Mouse (Mus musculus): ENCODE measurements around the gene Syn3. TPM values are rescaled to one million over a fixed set of nuclear protein-coding genes. Genes with fewer than 3 reads are reported as not detected.
A peak's percentile ranks its signal among the peaks of the same experiment; 100 is the strongest.

The Syn3 gene
- total RNA-seq, 2 experiments from 2014 or later, result 2.9 to 3.8 TPM

GRCm38 (mm10) chr10:86368811-86369210, 129.9 kb downstream of the Syn3 start:
- peak; percentile 36 for DNase-seq

GRCm38 (mm10) chr10:86367346-86367745, 131.3 kb downstream of the Syn3 start:
- no peak for DNase-seq

GRCm38 (mm10) chr10:86365632-86366092, 133.0 kb downstream of the Syn3 start:
- DNase-seq, result peak; percentile 41

- no peak for DNase-seq
Observed at GRCm38 (mm10) chr10:86363669-86364309, 134.9 kb downstream of the Syn3 start.

GRCm38 (mm10) chr10:86359699-86360098, 139.0 kb downstream of the Syn3 start:
- DNase-seq, result peak; percentile 28

GRCm38 (mm10) chr10:86359208-86359607, 139.5 kb downstream of the Syn3 start:
- no peak for DNase-seq

- peak; percentile 31 for DNase-seq
Observed at GRCm38 (mm10) chr10:86358307-86358975, 140.3 kb downstream of the Syn3 start.

- peak; percentile 47 for DNase-seq
Observed at GRCm38 (mm10) chr10:86356819-86357563, 141.7 kb downstream of the Syn3 start.

- no peak for DNase-seq
Observed at GRCm38 (mm10) chr10:86352521-86352920, 146.2 kb downstream of the Syn3 start.

- DNase-seq, result no peak
Observed at GRCm38 (mm10) chr10:86351287-86351686, 147.4 kb downstream of the Syn3 start.

GRCm38 (mm10) chr10:86346235-86346840, 152.4 kb downstream of the Syn3 start:
- DNase-seq, result peak; percentile 43

- DNase-seq, result no peak
Observed at GRCm38 (mm10) chr10:86345645-86346044, 153.1 kb downstream of the Syn3 start.

GRCm38 (mm10) chr10:86344654-86345053, 154.0 kb downstream of the Syn3 start:
- peak; percentile 43 for DNase-seq

- no peak for DNase-seq
Observed at GRCm38 (mm10) chr10:86343931-86344330, 154.8 kb downstream of the Syn3 start.

- no peak for DNase-seq
Observed at GRCm38 (mm10) chr10:86343362-86343761, 155.3 kb downstream of the Syn3 start.

GRCm38 (mm10) chr10:86342713-86343112, 156.0 kb downstream of the Syn3 start:
- no peak for DNase-seq

- no peak for DNase-seq
Observed at GRCm38 (mm10) chr10:86342151-86342550, 156.5 kb downstream of the Syn3 start.

GRCm38 (mm10) chr10:86341589-86341988, 157.1 kb downstream of the Syn3 start:
- DNase-seq, result peak; percentile 79

GRCm38 (mm10) chr10:86340991-86341527, 157.6 kb downstream of the Syn3 start:
- no peak for DNase-seq

- DNase-seq, result no peak
Observed at GRCm38 (mm10) chr10:86340421-86340820, 158.3 kb downstream of the Syn3 start.

- DNase-seq, result peak; percentile 93
Observed at GRCm38 (mm10) chr10:86339649-86340379, 158.9 kb downstream of the Syn3 start.

- no peak for DNase-seq
Observed at GRCm38 (mm10) chr10:86339121-86339520, 159.6 kb downstream of the Syn3 start.

All from adrenal gland, postnatal 10 days (tissue).